Mouse (Mus musculus) intestine, embryonic 16.5 days (tissue): ENCODE data around the gene Mup2. TPM values are rescaled to one million over a fixed set of nuclear protein-coding genes. Genes with fewer than 3 reads are reported as not detected.
"Not testable (repeated sequence)": the region's sequence is repeated elsewhere in the genome, so short reads cannot be mapped to it uniquely, and the experiment has no call there.

ENCODE experiments used
- ATAC-seq: fragments of 200-750 bp; cut with Nextera tagmentation; 2 replicates; pipeline ENCODE4 v1.8.0; 2017; ENCODE audit warnings: moderate TSS enrichment, moderate library complexity
- H3K27ac ChIP-seq: fragments of 300-500 bp; sonication (generic); 2 replicates; pipeline ENCODE4 v1.5.1; 2014; ENCODE audit warnings: mild to moderate bottlenecking, low read length
- H3K27me3 ChIP-seq: fragments of 300-500 bp; sonication (generic); replicated peaks from 2 replicates; pipeline ENCODE4 v1.6.1; 2014; ENCODE audit warnings: low read length, control low read depth, mixed read lengths; ENCODE audit not compliant: control insufficient read depth, insufficient read depth
- H3K36me3 ChIP-seq: fragments of 300-500 bp; sonication (generic); 2 replicates; pipeline ENCODE4 v1.6.1; 2014; ENCODE audit warnings: low read length, control low read depth; ENCODE audit not compliant: control insufficient read depth, insufficient read depth
- H3K4me1 ChIP-seq: fragments of 300-500 bp; sonication (generic); 2 replicates; pipeline ENCODE4 v1.6.1; 2014; ENCODE audit warnings: low read length, control low read depth, mixed read lengths; ENCODE audit not compliant: control insufficient read depth, insufficient read depth
- H3K4me2 ChIP-seq: fragments of 300-500 bp; sonication (generic); 2 replicates; pipeline ENCODE4 v1.6.1; 2014; ENCODE audit warnings: low read depth, low read length, control low read depth
- H3K4me3 ChIP-seq: fragments of 300-500 bp; sonication (generic); 2 replicates; pipeline ENCODE4 v1.5.1; 2014; ENCODE audit warnings: mild to moderate bottlenecking, low read length
- H3K9ac ChIP-seq: fragments of 300-500 bp; sonication (generic); 2 replicates; pipeline ENCODE4 v1.6.1; 2014; ENCODE audit warnings: low read depth, low read length
- H3K9me3 ChIP-seq: fragments of 300-500 bp; sonication (generic); 2 replicates; pipeline ENCODE4 v1.6.1; 2016; ENCODE audit warnings: low read length, control low read depth; ENCODE audit not compliant: control insufficient read depth
- polyA plus RNA-seq: library from polyadenylated mRNA; unstranded; fragments of >200 nt; fragmentation: Nextera tagmentation; extraction: Ambion mirVana; gene quantifications from 2 replicates; pipeline ENCODE4 v1.2.1, GENCODE M21; 2015

Mup2 gene
- polyA plus RNA-seq, result not detected in 2 replicates

GRCm38 (mm10) chr4:60154189-60154588 lies at the start of gene Mup2:
Gene Mup2 (minus strand): TSS chr4:60154289.
- not testable (repeated sequence) for H3K36me3 ChIP-seq, ATAC-seq, H3K9ac ChIP-seq

More at GRCm38 (mm10) chr4:60154189-60154588, at the start of gene Mup2:
- H3K9me3 ChIP-seq, H3K27ac ChIP-seq, H3K4me3 ChIP-seq, H3K27me3 ChIP-seq, H3K4me1 ChIP-seq, H3K4me2 ChIP-seq: not testable (repeated sequence)

Other genes starting within 250 kb of the Mup2 start
- not detected in 2 replicates for gene Slc46a2, start 239.2 kb downstream of the Mup2 start, polyA plus RNA-seq
- not detected in 2 replicates for gene Mup4, start 193.6 kb downstream of the Mup2 start, polyA plus RNA-seq
- not detected in 2 replicates for gene Mup6, start 190.0 kb downstream of the Mup2 start, polyA plus RNA-seq
- gene Mup7, start 83.8 kb downstream of the Mup2 start, polyA plus RNA-seq, result not detected in 2 replicates
- gene Mup8, start 68.3 kb upstream of the Mup2 start, polyA plus RNA-seq, result not detected in 2 replicates